Mouse (Mus musculus) liver, adult 2 months (tissue): ENCODE measurements around the gene Acsl5. TPM values are rescaled to one million over a fixed set of nuclear protein-coding genes. Genes with fewer than 3 reads are reported as not detected.
A peak's percentile ranks its signal among the peaks of the same experiment; 100 is the strongest.

Experiments used
- DNase-seq: peaks from one replicate; pipeline ENCODE4 v3.0.0-alpha.2; 2011; ENCODE audit warnings: low read depth, low spot score; ENCODE audit errors: extremely low read depth
- H3K27ac ChIP-seq: fragments of 200-500 bp; replicated peaks from 2 replicates; pipeline ENCODE4 v1.5.1; 2012; ENCODE audit warnings: low read depth, mild to moderate bottlenecking, control low read depth, inconsistent platforms, low read length; ENCODE audit not compliant: insufficient read depth
- H3K27me3 ChIP-seq: fragments of 200-500 bp; 2 replicates; pipeline ENCODE4 v1.6.1; 2012; ENCODE audit warnings: mild to moderate bottlenecking, moderate library complexity, low read length, inconsistent platforms; ENCODE audit not compliant: control insufficient read depth, insufficient read depth
- H3K36me3 ChIP-seq: fragments of 200-500 bp; 2 replicates; pipeline ENCODE4 v1.6.1; 2012; ENCODE audit warnings: low read length, inconsistent platforms; ENCODE audit not compliant: control insufficient read depth, insufficient read depth
- H3K4me1 ChIP-seq: fragments of 200-500 bp; 2 replicates; pipeline ENCODE4 v1.6.1; 2011; ENCODE audit warnings: low read length; ENCODE audit not compliant: control insufficient read depth, insufficient read depth
- H3K4me3 ChIP-seq: fragments of 200-500 bp; 2 replicates; pipeline ENCODE4 v1.5.1; 2011; ENCODE audit warnings: low read depth, mild to moderate bottlenecking, control low read depth, low read length, moderate library complexity; ENCODE audit not compliant: insufficient read depth
- H3K79me2 ChIP-seq: fragments of 200-500 bp; 2 replicates; pipeline ENCODE4 v1.6.1; 2012; ENCODE audit warnings: inconsistent platforms, mild to moderate bottlenecking, low read length, moderate library complexity; ENCODE audit not compliant: control insufficient read depth, insufficient read depth
- H3K9ac ChIP-seq: fragments of 200-500 bp; 2 replicates; pipeline ENCODE4 v1.6.1; 2012; ENCODE audit warnings: low read depth, mild to moderate bottlenecking, control low read depth, inconsistent platforms, low read length
- CTCF ChIP-seq: fragments of 200-500 bp; IDR thresholded peaks from 2 replicates; pipeline ENCODE4 v1.5.1; 2011; ENCODE audit warnings: low read depth, low read length, control low read depth
- POLR2A ChIP-seq: fragments of 200-500 bp; IDR thresholded peaks from 2 replicates; pipeline ENCODE4 v1.6.1; 2011; ENCODE audit warnings: low read length, control low read depth; ENCODE audit not compliant: insufficient read depth; ENCODE audit errors: extremely low read depth
- WGBS: fragments of 180-500 bp; shearing (Covaris S2); methylation state at CpG from one replicate; pipeline ENCODE4 v1.1.7; 2018; 5-methylcytosine and 5-hydroxymethylcytosine counted together
- polyA plus RNA-seq: library from polyadenylated mRNA; depleted of rRNA; stranded (reverse); fragments of >200 nt; gene quantifications from 2 replicates; pipeline ENCODE4 v1.2.3, GENCODE M21; 2012
- total RNA-seq: library from RNA; depleted of rRNA; stranded (reverse); fragments of >200 nt; gene quantifications from 2 replicates; pipeline ENCODE4 v1.2.3, GENCODE M21; 2014

The Acsl5 gene
- total and polyA plus RNA-seq, 2 experiments, result 206 to 1,190 TPM

DNA sequence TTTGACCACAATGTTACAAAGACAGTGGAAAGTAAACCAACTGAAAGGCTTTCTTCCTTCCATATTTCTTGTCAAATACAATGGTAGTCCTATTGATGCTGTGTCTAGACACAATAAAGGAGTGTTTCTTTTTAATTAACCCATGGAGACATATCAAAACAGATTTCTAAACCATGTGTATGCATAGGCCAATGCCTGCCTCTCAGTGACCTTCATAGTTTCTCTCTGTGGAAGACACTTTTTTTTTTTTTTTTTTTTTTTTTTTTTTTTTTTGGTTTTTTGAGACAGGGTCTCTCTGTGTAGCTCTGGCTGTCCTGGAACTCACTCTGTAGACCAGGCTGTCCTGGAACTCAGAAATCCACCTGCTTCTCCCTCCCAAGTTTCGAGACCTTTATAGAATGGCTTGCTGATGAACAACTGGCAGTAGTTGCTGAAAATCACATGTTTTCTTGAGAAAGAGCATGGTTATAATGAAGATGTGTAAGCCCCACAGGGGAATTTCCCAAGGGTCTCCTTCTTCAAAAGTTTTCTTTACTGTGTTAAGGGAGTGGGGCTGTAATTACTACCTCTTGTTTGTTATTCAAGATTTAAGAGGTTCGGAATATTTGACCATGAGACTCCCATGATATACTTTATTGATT lies 40.6 kb downstream of the Acsl5 start:
- Histone ChIP-seq H3K36me3 (peaks cover 90% of the 10 kb centered on the region), H3K9ac (no peak overlapping the region), H3K27me3 (no peaks in the 10 kb centered on the region), H3K27ac (no peak overlapping the region), H3K4me3 (no peak overlapping the region), H3K79me2 (no peaks in the 10 kb centered on the region), H3K4me1 (no peaks in the 10 kb centered on the region; the same call in 1 of the 2 replicates)
- WGBS, result 96% methylated on average over 2 of the region's 2 CpGs
- DNase-seq, result no peak
- no peak for TF ChIP-seq CTCF
- TF ChIP-seq POLR2A, result no peak

DNA sequence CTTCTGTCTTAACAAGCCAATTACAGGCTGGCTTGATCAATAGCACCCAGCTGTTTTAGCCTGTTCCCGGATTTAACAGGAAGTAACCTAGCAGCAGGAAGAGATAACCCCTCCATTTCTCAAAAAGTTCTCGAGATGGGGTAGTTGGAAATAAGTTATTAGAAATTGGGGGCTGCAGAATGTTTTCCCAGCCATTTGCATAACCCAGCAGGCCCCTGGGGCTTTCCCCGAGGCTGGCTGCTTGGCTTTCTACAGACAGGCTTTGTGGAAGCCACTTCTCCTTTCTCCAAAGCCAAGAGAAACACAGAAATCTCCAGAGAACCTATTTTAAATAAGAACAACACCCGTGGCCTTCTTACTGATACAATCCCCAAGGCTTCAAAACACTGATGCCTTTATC lies 41.4 kb downstream of the Acsl5 start:
- Histone ChIP-seq H3K36me3 (peaks cover 89% of the 10 kb centered on the region), H3K27me3 (no peaks in the 10 kb centered on the region)
- 53% methylated on average over 4 of the region's 4 CpGs for WGBS

DNA sequence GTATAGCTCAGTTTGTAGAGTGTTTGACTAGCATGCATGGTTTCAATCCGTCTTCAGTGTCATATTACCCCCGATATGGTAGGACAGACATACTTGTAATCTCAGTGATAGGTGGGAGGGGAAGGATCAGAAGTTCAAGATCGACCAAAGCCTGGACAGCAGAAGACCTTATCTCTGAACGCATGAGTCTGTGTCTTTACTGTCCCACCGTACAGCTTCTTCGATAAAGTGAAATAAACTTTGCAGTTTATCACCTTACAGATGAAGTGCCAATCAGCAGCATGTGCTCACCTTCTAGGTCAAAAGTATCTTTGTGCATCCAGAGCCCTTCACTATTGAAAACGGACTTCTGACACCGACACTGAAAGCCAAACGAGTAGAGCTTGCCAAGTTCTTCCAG lies 43.3 kb downstream of the Acsl5 start:
- DNase-seq, result no peak
- Histone ChIP-seq H3K9ac (no peak overlapping the region), H3K4me3 (no peak overlapping the region), H3K36me3 (peaks cover 81% of the 10 kb centered on the region), H3K27me3 (no peaks in the 10 kb centered on the region), H3K27ac (no peak overlapping the region), H3K79me2 (no peaks in the 10 kb centered on the region), H3K4me1 (no peaks in the 10 kb centered on the region; the same call in 1 of the 2 replicates)
- TF ChIP-seq CTCF, result no peak
- TF ChIP-seq POLR2A, result no peak
- WGBS, result 70% methylated on average over 9 of the region's 9 CpGs

More for the DNA sequence above, 41.4 kb downstream of the Acsl5 start:
- Histone ChIP-seq H3K4me1 (no peaks in the 10 kb centered on the region; the same call in 1 of the 2 replicates), H3K9ac (no peak overlapping the region), H3K4me3 (no peak overlapping the region), H3K27ac (0 out of 2 replicates have a peak overlapping the region, but pooled peaks have one; percentile 17), H3K79me2 (no peaks in the 10 kb centered on the region)
- TF ChIP-seq POLR2A (no peak), CTCF (no peak)
- DNase-seq, result no peak

DNA sequence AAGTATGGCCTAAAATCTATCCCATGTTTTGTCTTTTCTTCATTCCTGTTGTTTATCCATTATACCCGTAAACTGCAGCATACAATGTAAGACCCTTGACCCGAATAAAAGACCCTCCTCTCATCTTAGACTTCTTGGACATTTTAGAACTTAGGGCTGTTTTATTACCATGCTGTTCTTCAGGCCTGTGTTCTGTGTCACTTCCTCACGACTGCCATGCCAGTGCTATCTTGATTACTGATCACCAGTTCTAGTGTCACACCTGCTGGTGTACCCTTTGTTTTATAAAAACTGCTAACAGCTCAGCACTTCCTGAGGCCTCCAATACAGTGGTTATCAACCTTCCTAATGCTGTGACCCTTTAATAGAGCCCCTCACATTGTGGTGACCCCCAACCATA lies 43.8 kb downstream of the Acsl5 start:
- no peaks in the 10 kb centered on the region for H3K27me3 ChIP-seq
- no peak overlapping the region for H3K9ac ChIP-seq
- H3K27ac ChIP-seq, result no peak overlapping the region
- TF ChIP-seq CTCF (no peak), POLR2A (no peak)
- H3K36me3 ChIP-seq, result peaks cover 80% of the 10 kb centered on the region
- no peaks in the 10 kb centered on the region; the same call in 1 of the 2 replicates for H3K4me1 ChIP-seq
- WGBS, result 81% methylated on average over 3 of the region's 3 CpGs
- H3K79me2 ChIP-seq, result no peaks in the 10 kb centered on the region
- no peak overlapping the region for H3K4me3 ChIP-seq
- no peak for DNase-seq

DNA sequence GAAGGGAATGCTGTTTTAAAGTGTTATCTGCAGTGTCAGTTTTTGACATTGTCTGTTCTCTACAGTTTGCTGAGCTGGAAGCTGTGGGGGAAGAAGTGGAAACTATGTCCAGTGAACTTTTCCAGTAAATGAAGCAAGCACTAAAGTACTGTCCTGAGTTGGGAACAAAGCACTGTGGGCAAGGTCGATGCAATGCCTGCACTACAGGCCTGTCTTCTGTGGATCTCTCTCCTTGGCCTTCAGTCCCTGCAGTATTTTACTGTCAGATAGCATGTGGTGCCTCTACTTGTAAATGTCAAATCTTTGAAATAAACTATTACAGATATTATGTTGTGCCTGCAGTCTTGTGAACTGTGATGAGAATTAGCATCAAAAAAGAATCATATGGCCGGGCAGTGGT lies 44.6 kb downstream of the Acsl5 start:
- 89% methylated on average over 2 of the region's 2 CpGs for WGBS
- no peak overlapping the region for H3K9ac ChIP-seq
- no peaks in the 10 kb centered on the region for H3K27me3 ChIP-seq
- no peak for DNase-seq
- no peak overlapping the region for H3K4me3 ChIP-seq
- no peaks in the 10 kb centered on the region; the same call in 1 of the 2 replicates for H3K4me1 ChIP-seq
- H3K27ac ChIP-seq, result no peak overlapping the region
- H3K36me3 ChIP-seq, result peaks cover 78% of the 10 kb centered on the region
- no peaks in the 10 kb centered on the region; the same call in 1 of the 2 replicates for H3K79me2 ChIP-seq
- TF ChIP-seq CTCF (no peak), POLR2A (no peak)

DNA sequence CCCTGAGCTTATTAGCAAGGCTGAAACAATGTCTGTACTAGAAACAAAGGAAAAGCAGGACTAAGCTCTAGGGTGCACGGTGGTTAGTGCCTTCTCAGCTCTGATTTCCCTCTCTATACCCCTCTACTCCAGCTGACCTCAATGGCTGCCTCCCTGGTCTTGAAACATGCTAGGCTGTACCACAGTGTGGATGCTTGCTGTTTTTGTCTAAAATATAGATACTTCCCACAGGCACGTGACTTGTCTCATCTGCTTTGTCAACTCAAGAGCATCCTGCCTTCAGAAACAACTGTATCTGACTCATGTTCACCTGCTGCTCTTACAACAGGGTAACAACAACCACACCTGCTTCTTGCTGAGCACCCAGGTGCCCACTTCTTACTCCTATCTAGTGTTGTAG lies 45.8 kb downstream of the Acsl5 start:
- no peaks in the 10 kb centered on the region; the same call in 1 of the 2 replicates for H3K4me1 ChIP-seq
- no peak overlapping the region for H3K27ac ChIP-seq
- DNase-seq, result no peak
- no peak overlapping the region for H3K4me3 ChIP-seq
- WGBS, result 88% methylated on average over 2 of the region's 2 CpGs
- TF ChIP-seq CTCF (no peak), POLR2A (no peak)
- no peaks in the 10 kb centered on the region; the same call in 1 of the 2 replicates for H3K79me2 ChIP-seq
- H3K27me3 ChIP-seq, result no peaks in the 10 kb centered on the region
- peaks cover 76% of the 10 kb centered on the region for H3K36me3 ChIP-seq
- no peak overlapping the region for H3K9ac ChIP-seq
